Mouse (Mus musculus): ENCODE results near the gene Bpifc. TPM values are rescaled to one million over a fixed set of nuclear protein-coding genes. Genes with fewer than 3 reads are reported as not detected.

The Bpifc gene
- polyA plus RNA-seq, 1 experiment from 2014 or later = not detected

GRCm38 (mm10) chr10:85936280-85936965 is 75.3 kb downstream of the Bpifc start:
- no peaks in the 10 kb centered on the region for H3K27me3 ChIP-seq (ENCODE audit: control insufficient read depth, insufficient read depth, low read length)
- H3K36me3 ChIP-seq (replicated peaks; ENCODE audit: control insufficient read depth, insufficient read depth, low read depth, low read length) = peaks cover 26% of the 10 kb centered on the region
- no peak overlapping the region for H3K4me2 ChIP-seq (ENCODE audit: low read depth, low read length)
- no peak overlapping the region for H3K9ac ChIP-seq (replicated peaks; ENCODE audit: low read length)
- ATAC-seq (replicated peaks; ENCODE audit: insufficient number of reproducible peaks, low FRiP score, low TSS enrichment, low read depth) (no peak), DNase-seq (ENCODE audit: low spot score) (no peak)
- no peak overlapping the region for H3K27ac ChIP-seq (replicated peaks; ENCODE audit: low read depth, low read length)
- no peaks in the 10 kb centered on the region for H3K4me1 ChIP-seq (ENCODE audit: control insufficient read depth, insufficient read depth, low read length)
- no peak overlapping the region for H3K4me3 ChIP-seq (ENCODE audit: low read depth, low read length)
- no peaks in the 10 kb centered on the region for H3K9me3 ChIP-seq (replicated peaks; ENCODE audit: control insufficient read depth, low read length)
- 94% methylated on average over 6 of the region's 6 CpGs for WGBS

GRCm38 (mm10) chr10:85929962-85930361 is 81.7 kb downstream of the Bpifc start:
- Histone ChIP-seq H3K27me3 (ENCODE audit: control insufficient read depth, insufficient read depth, low read length) (peaks cover 4% of the 10 kb centered on the region), H3K9me3 (replicated peaks; ENCODE audit: control insufficient read depth, low read length) (no peaks in the 10 kb centered on the region), H3K36me3 (replicated peaks; ENCODE audit: control insufficient read depth, insufficient read depth, low read depth, low read length) (no peaks in the 10 kb centered on the region), H3K4me3 (ENCODE audit: low read depth, low read length) (no peak overlapping the region), H3K4me1 (ENCODE audit: control insufficient read depth, insufficient read depth, low read length) (no peaks in the 10 kb centered on the region; the same call in 1 of the 2 replicates), H3K4me2 (ENCODE audit: low read depth, low read length) (no peak overlapping the region), H3K9ac (replicated peaks; ENCODE audit: low read length) (no peak overlapping the region), H3K27ac (replicated peaks; ENCODE audit: low read depth, low read length) (no peak overlapping the region)
- 90% methylated on average over 11 of the region's 11 CpGs for WGBS
- no peak for ATAC-seq (replicated peaks; ENCODE audit: insufficient number of reproducible peaks, low FRiP score, low TSS enrichment, low read depth)
- DNase-seq (ENCODE audit: low spot score) = no peak

- no peak overlapping the region for H3K27ac ChIP-seq (replicated peaks; ENCODE audit: low read depth, low read length)
- DNase-seq (ENCODE audit: low spot score) (no peak), ATAC-seq (replicated peaks; ENCODE audit: insufficient number of reproducible peaks, low FRiP score, low TSS enrichment, low read depth) (no peak)
- no peaks in the 10 kb centered on the region for H3K36me3 ChIP-seq (replicated peaks; ENCODE audit: control insufficient read depth, insufficient read depth, low read depth, low read length)
- H3K4me1 ChIP-seq (ENCODE audit: control insufficient read depth, insufficient read depth, low read length) = no peaks in the 10 kb centered on the region; the same call in 1 of the 2 replicates
- no peak overlapping the region; the same call in 1 of the 2 replicates for H3K4me2 ChIP-seq (ENCODE audit: low read depth, low read length)
- peaks cover 4% of the 10 kb centered on the region for H3K27me3 ChIP-seq (ENCODE audit: control insufficient read depth, insufficient read depth, low read length)
- H3K9ac ChIP-seq (replicated peaks; ENCODE audit: low read length) = no peak overlapping the region
- WGBS = 57% methylated on average over 11 of the region's 11 CpGs
- no peaks in the 10 kb centered on the region for H3K9me3 ChIP-seq (replicated peaks; ENCODE audit: control insufficient read depth, low read length)
- H3K4me3 ChIP-seq (ENCODE audit: low read depth, low read length) = no peak overlapping the region
These were observed 82.5 kb downstream of the Bpifc start for GRCm38 (mm10) chr10:85929208-85929591.

GRCm38 (mm10) chr10:85928499-85929207 is 83.0 kb downstream of the Bpifc start:
- ATAC-seq (replicated peaks; ENCODE audit: insufficient number of reproducible peaks, low FRiP score, low TSS enrichment, low read depth) (peak; percentile 80), DNase-seq (ENCODE audit: low spot score) (peak; percentile 80)
- Histone ChIP-seq H3K4me2 (ENCODE audit: low read depth, low read length) (peak overlapping the region; percentile 95), H3K9ac (replicated peaks; ENCODE audit: low read length) (peak overlapping the region; percentile 54), H3K4me3 (ENCODE audit: low read depth, low read length) (peak overlapping the region; percentile 52), H3K27ac (replicated peaks; ENCODE audit: low read depth, low read length) (no peak overlapping the region), H3K9me3 (replicated peaks; ENCODE audit: control insufficient read depth, low read length) (no peaks in the 10 kb centered on the region), H3K27me3 (ENCODE audit: control insufficient read depth, insufficient read depth, low read length) (peaks cover 4% of the 10 kb centered on the region), H3K4me1 (ENCODE audit: control insufficient read depth, insufficient read depth, low read length) (no peaks in the 10 kb centered on the region; the same call in 1 of the 2 replicates), H3K36me3 (replicated peaks; ENCODE audit: control insufficient read depth, insufficient read depth, low read depth, low read length) (no peaks in the 10 kb centered on the region)
- WGBS = 2% methylated on average over 63 of the region's 63 CpGs

GRCm38 (mm10) chr10:85927676-85928445 is 83.8 kb downstream of the Bpifc start, which contains the start of gene Ascl4:
Gene Ascl4 (plus strand): TSS chr10:85927681.
- Histone ChIP-seq H3K4me3 (ENCODE audit: low read depth, low read length) (peak within 1 kb of the TSS; percentile 52), H3K27ac (replicated peaks; ENCODE audit: low read depth, low read length) (no peak within 1 kb of the TSS), H3K4me1 (ENCODE audit: control insufficient read depth, insufficient read depth, low read length) (no peaks in the 10 kb centered on the region; the same call in 1 of the 2 replicates), H3K9ac (replicated peaks; ENCODE audit: low read length) (peak within 1 kb of the TSS; percentile 54), H3K36me3 (replicated peaks; ENCODE audit: control insufficient read depth, insufficient read depth, low read depth, low read length) (no peaks in the 10 kb centered on the region), H3K27me3 (ENCODE audit: control insufficient read depth, insufficient read depth, low read length) (peaks cover 4% of the 10 kb centered on the region), H3K4me2 (ENCODE audit: low read depth, low read length) (peak within 1 kb of the TSS; percentile 95), H3K9me3 (replicated peaks; ENCODE audit: control insufficient read depth, low read length) (no peaks in the 10 kb centered on the region)
- 2% methylated on average over 23 of the region's 23 CpGs for WGBS
- peak; percentile 29 for DNase-seq (ENCODE audit: low spot score)
- no peak for ATAC-seq (replicated peaks; ENCODE audit: insufficient number of reproducible peaks, low FRiP score, low TSS enrichment, low read depth)

- Histone ChIP-seq H3K27ac (replicated peaks; ENCODE audit: low read depth, low read length) (peak within 1 kb of the TSS; percentile 42), H3K27me3 (ENCODE audit: control insufficient read depth, insufficient read depth, low read length) (no peaks in the 10 kb centered on the region), H3K4me3 (ENCODE audit: low read depth, low read length) (peak within 1 kb of the TSS; percentile 72), H3K36me3 (replicated peaks; ENCODE audit: control insufficient read depth, insufficient read depth, low read depth, low read length) (no peaks in the 10 kb centered on the region; the same call in 1 of the 2 replicates), H3K9me3 (replicated peaks; ENCODE audit: control insufficient read depth, low read length) (no peaks in the 10 kb centered on the region), H3K4me1 (ENCODE audit: control insufficient read depth, insufficient read depth, low read length) (no peaks in the 10 kb centered on the region), H3K9ac (replicated peaks; ENCODE audit: low read length) (peak within 1 kb of the TSS; percentile 85), H3K4me2 (ENCODE audit: low read depth, low read length) (peak within 1 kb of the TSS; percentile 68)
- 0% methylated on average over 54 of the region's 90 CpGs for WGBS
- peak; percentile 99 for ATAC-seq (replicated peaks; ENCODE audit: insufficient number of reproducible peaks, low FRiP score, low TSS enrichment, low read depth)
- peak; percentile 99 for DNase-seq (ENCODE audit: low spot score)
These were observed 95.0 kb downstream of the Bpifc start, which contains the start of gene Prdm4 for GRCm38 (mm10) chr10:85916498-85917309. Gene Prdm4 (minus strand): TSS chr10:85917142.
